Mouse (Mus musculus) A20 (cell line): ENCODE results near the gene Ccdc58.
"Not testable (repeated sequence)": the region's sequence is repeated elsewhere in the genome, so short reads cannot be mapped to it uniquely, and the experiment has no call there.

Experiments
- DNase-seq: peaks from one replicate; pipeline ENCODE4 v3.0.0-alpha.2; 2011; ENCODE audit warnings: low read depth, low spot score

Ccdc58 gene

GRCm38 (mm10) chr16:36071450-36072379 lies at the start of gene Ccdc58, which contains the start of gene Fam162a:
Gene Ccdc58 (plus strand): TSS chr16:36071685.
Gene Fam162a (minus strand): TSS chr16:36071594.
- DNase-seq, result peak; percentile 93

GRCm38 (mm10) chr16:36028120-36028519 lies 43.4 kb upstream of the Ccdc58 start:
- not testable (repeated sequence) for DNase-seq

GRCm38 (mm10) chr16:36040640-36041624 lies 30.6 kb upstream of the Ccdc58 start, which contains the start of gene Wdr5b:
Gene Wdr5b (plus strand): TSS chr16:36041190.
- DNase-seq, result peak; percentile 97

GRCm38 (mm10) chr16:36041625-36042020 lies 29.9 kb upstream of the Ccdc58 start:
- no peak for DNase-seq

GRCm38 (mm10) chr16:36043073-36043472 lies 28.4 kb upstream of the Ccdc58 start:
- DNase-seq, result peak; percentile 32

- no peak for DNase-seq
Observed at GRCm38 (mm10) chr16:36043964-36044363, 27.5 kb upstream of the Ccdc58 start.

- DNase-seq, result no peak
Observed at GRCm38 (mm10) chr16:36047538-36047937, 23.9 kb upstream of the Ccdc58 start.

- no peak for DNase-seq
Observed at GRCm38 (mm10) chr16:36051491-36051890, 20.0 kb upstream of the Ccdc58 start.

- DNase-seq, result no peak
Observed at GRCm38 (mm10) chr16:36053524-36054275, 17.8 kb upstream of the Ccdc58 start.

GRCm38 (mm10) chr16:36054920-36055319 lies 16.6 kb upstream of the Ccdc58 start:
- no peak for DNase-seq

- no peak for DNase-seq
Observed at GRCm38 (mm10) chr16:36056416-36056815, 15.1 kb upstream of the Ccdc58 start.

GRCm38 (mm10) chr16:36057933-36058475 lies 13.5 kb upstream of the Ccdc58 start:
- DNase-seq, result no peak

GRCm38 (mm10) chr16:36062534-36062933 lies 9.0 kb upstream of the Ccdc58 start:
- not testable (repeated sequence) for DNase-seq

GRCm38 (mm10) chr16:36063315-36063714 lies 8.2 kb upstream of the Ccdc58 start:
- no peak for DNase-seq

- DNase-seq, result no peak
Observed at GRCm38 (mm10) chr16:36064904-36065303, 6.6 kb upstream of the Ccdc58 start.

GRCm38 (mm10) chr16:36067694-36068093 lies 3.8 kb upstream of the Ccdc58 start:
- DNase-seq, result no peak

GRCm38 (mm10) chr16:36068356-36068755 lies 3.1 kb upstream of the Ccdc58 start:
- DNase-seq, result no peak

GRCm38 (mm10) chr16:36069819-36070575 lies 1.5 kb upstream of the Ccdc58 start:
- peak; percentile 30 for DNase-seq

- no peak for DNase-seq
Observed at GRCm38 (mm10) chr16:36071071-36071449, 425 bp upstream of the Ccdc58 start.

- DNase-seq, result no peak
Observed at GRCm38 (mm10) chr16:36072410-36073011, 1.0 kb downstream of the Ccdc58 start.
